Mouse (Mus musculus) stomach, postnatal 0 days (tissue): ENCODE measurements around the gene Gpr89. TPM values are rescaled to one million over a fixed set of nuclear protein-coding genes. Genes with fewer than 3 reads are reported as not detected.
A peak's percentile ranks its signal among the peaks of the same experiment; 100 is the strongest.

ENCODE experiments used
- ATAC-seq: fragments of 200-750 bp; cut with Nextera tagmentation; 2 replicates; pipeline ENCODE4 v1.8.0; 2017; ENCODE audit not compliant: low FRiP score, low TSS enrichment
- DNase-seq: peaks from one replicate; pipeline ENCODE4 v3.0.0-alpha.2; 2016; ENCODE audit warnings: low spot score
- H3K27ac ChIP-seq: fragments of 300-500 bp; sonication (generic); replicated peaks from 2 replicates; pipeline ENCODE4 v1.5.1; 2014; ENCODE audit warnings: mild to moderate bottlenecking, control low read depth
- H3K27me3 ChIP-seq: fragments of 300-500 bp; sonication (generic); 2 replicates; pipeline ENCODE4 v1.6.1; 2014; ENCODE audit warnings: low read length; ENCODE audit not compliant: control insufficient read depth, insufficient read depth
- H3K36me3 ChIP-seq: fragments of 300-500 bp; sonication (generic); 2 replicates; pipeline ENCODE4 v1.6.1; 2014; ENCODE audit warnings: low read length, mixed read lengths; ENCODE audit not compliant: control insufficient read depth, insufficient read depth
- H3K4me1 ChIP-seq: fragments of 300-500 bp; sonication (generic); replicated peaks from 2 replicates; pipeline ENCODE4 v1.6.1; 2014; ENCODE audit warnings: antibody characterized with exemption; ENCODE audit not compliant: control insufficient read depth, insufficient read depth
- H3K4me2 ChIP-seq: fragments of 300-500 bp; sonication (generic); replicated peaks from 2 replicates; pipeline ENCODE4 v1.6.1; 2014; ENCODE audit warnings: low read depth, mild to moderate bottlenecking, control low read depth, moderate library complexity
- H3K4me3 ChIP-seq: fragments of 300-500 bp; sonication (generic); 2 replicates; pipeline ENCODE4 v1.5.1; 2014; ENCODE audit warnings: low read depth, low read length, control low read depth
- H3K9ac ChIP-seq: fragments of 300-500 bp; sonication (generic); 2 replicates; pipeline ENCODE4 v1.6.1; 2014; ENCODE audit warnings: mild to moderate bottlenecking, low read length, control low read depth, mixed read lengths
- H3K9me3 ChIP-seq: fragments of 300-500 bp; sonication (generic); 2 replicates; pipeline ENCODE4 v1.6.1; 2016; ENCODE audit warnings: low read length; ENCODE audit not compliant: control insufficient read depth
- CTCF ChIP-seq: IDR thresholded peaks from 2 replicates; pipeline ENCODE4 v1.5.1; 2016; ENCODE audit warnings: antibody characterized with exemption, low read depth, mild to moderate bottlenecking, moderate library complexity
- EP300 ChIP-seq: optimal IDR thresholded peaks from 2 replicates; pipeline ENCODE3; 2016; ENCODE audit warnings: antibody characterized with exemption
- WGBS: fragments of 180-500 bp; shearing (Covaris S2); extraction: QIAGEN DNeasy Blood & Tissue Kit; methylation state at CpG from one replicate; pipeline ENCODE4 v1.1.7; 2014; 5-methylcytosine and 5-hydroxymethylcytosine counted together
- polyA plus RNA-seq: library from polyadenylated mRNA; unstranded; fragments of >200 nt; fragmentation: Nextera tagmentation; extraction: Ambion mirVana; gene quantifications from 2 replicates; pipeline ENCODE4 v1.2.1, GENCODE M21; 2015

The Gpr89 gene
- polyA plus RNA-seq, 1 experiment from 2014 or later: 28.5 TPM

DNA sequence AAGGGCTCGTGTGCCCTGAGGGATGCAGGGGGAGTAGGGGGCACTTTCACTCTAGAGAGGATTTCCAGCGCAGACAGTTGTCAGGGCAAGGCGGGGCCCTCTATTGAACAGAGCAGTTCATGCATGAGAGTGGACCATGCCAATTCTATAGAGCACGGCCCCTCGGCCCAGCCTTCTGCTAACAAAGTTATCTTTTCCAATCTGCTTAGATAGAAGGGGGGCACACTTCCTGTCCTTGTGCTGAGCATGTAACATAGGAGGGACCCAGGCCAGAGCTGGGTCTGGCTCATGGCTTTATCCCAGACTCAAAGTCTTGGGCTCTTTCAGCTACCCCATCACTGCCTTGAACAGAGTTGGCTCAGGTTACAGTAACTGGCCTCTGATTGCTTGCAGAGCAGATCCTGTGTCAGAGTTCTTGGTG lies 26.1 kb upstream of the Gpr89 start:
- WGBS: 31% methylated on average over 5 of the region's 5 CpGs
- DNase-seq (no peak), ATAC-seq (no peak)
- H3K27ac ChIP-seq: no peak overlapping the region
- no peak overlapping the region for H3K4me2 ChIP-seq
- H3K4me3 ChIP-seq: no peak overlapping the region
- no peak overlapping the region for H3K9ac ChIP-seq
- no peaks in the 10 kb centered on the region for H3K36me3 ChIP-seq
- H3K27me3 ChIP-seq: no peaks in the 10 kb centered on the region
- H3K9me3 ChIP-seq: no peaks in the 10 kb centered on the region
- H3K4me1 ChIP-seq: no peaks in the 10 kb centered on the region
- TF ChIP-seq EP300 (no peak), CTCF (no peak)

DNA sequence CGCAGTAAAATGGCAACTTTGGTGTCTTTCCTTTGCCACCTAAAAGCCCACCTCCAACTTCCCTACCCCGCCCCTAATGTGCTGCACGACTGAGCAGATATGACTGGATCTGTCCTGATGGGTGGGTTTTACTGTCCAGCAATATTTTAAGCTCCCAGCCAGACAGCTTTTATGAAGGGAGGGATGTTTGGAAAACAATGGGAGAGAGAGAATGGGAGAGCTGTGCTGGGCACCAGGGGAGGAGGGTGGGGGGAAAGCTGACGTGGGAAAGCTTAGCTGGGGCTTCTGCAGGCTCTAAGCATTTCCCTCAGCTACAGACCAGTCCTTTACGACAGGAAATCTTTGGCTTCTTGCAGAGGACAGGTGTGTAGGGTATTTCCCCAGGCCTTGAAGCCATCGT lies 20.8 kb upstream of the Gpr89 start, which contains the start of gene Gja8:
Gene Gja8 (minus strand): TSS at position 101 of the 400 bp plus-strand sequence.
- H3K9me3 ChIP-seq: no peaks in the 10 kb centered on the region
- H3K27ac ChIP-seq: no peak within 1 kb of the TSS
- no peak within 1 kb of the TSS for H3K4me3 ChIP-seq
- H3K9ac ChIP-seq: no peak within 1 kb of the TSS
- H3K27me3 ChIP-seq: no peaks in the 10 kb centered on the region
- H3K4me1 ChIP-seq: no peaks in the 10 kb centered on the region
- WGBS: 61% methylated on average over 6 of the region's 6 CpGs
- DNase-seq (no peak), ATAC-seq (no peak)
- no peak within 1 kb of the TSS for H3K4me2 ChIP-seq
- TF ChIP-seq EP300 (no peak), CTCF (no peak)
- no peaks in the 10 kb centered on the region for H3K36me3 ChIP-seq

DNA sequence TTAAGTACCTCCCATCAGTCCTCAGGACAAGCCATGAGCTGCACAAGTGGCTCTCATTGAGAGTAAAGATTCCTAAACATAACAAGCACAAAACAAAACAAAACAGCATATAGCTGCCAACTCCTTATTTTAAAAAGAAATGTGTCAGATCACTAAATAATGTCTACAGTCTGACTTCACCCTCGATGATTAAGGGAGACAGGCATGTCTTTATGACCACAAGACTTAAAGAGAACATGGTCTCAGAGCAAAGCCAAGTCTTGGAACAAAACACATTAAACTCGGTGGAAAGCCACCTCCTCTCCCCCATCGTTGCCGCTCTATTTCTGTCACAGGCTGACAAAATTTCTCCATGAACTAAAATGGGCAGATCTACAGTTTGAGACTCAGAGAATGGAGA lies 19.5 kb upstream of the Gpr89 start:
- Histone ChIP-seq H3K9me3 (no peaks in the 10 kb centered on the region), H3K4me3 (no peak overlapping the region), H3K4me1 (no peaks in the 10 kb centered on the region), H3K27me3 (no peaks in the 10 kb centered on the region), H3K4me2 (no peak overlapping the region), H3K9ac (no peak overlapping the region), H3K27ac (no peak overlapping the region), H3K36me3 (no peaks in the 10 kb centered on the region)
- DNase-seq (no peak), ATAC-seq (no peak)
- 77% methylated on average over 4 of the region's 4 CpGs for WGBS
- no peak for TF ChIP-seq EP300

DNA sequence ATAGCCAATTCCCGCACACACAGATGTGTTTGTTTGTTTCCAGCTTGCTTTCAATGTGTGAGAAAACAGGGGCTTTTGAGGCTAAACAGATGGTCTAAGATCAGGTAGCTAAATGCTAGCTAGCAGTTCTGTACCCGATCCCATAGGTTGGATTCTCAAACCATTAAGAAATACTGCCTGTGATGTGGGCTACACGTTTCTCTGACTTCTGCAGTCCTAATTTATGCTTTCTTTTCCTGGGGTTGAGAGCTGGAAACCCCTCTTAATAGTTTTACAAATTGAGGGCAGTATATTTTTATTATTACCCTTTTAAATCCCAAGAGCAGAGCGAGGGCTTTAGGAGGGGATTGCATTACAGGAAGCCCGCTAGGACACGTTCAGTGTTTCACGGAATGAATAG lies 15.8 kb upstream of the Gpr89 start:
- Histone ChIP-seq H3K27me3 (no peaks in the 10 kb centered on the region), H3K4me2 (no peak overlapping the region), H3K4me3 (no peak overlapping the region), H3K27ac (no peak overlapping the region), H3K4me1 (no peaks in the 10 kb centered on the region), H3K9ac (no peak overlapping the region), H3K36me3 (no peaks in the 10 kb centered on the region), H3K9me3 (no peaks in the 10 kb centered on the region)
- WGBS: 59% methylated on average over 7 of the region's 7 CpGs
- TF ChIP-seq CTCF (no peak), EP300 (no peak)
- ATAC-seq (no peak), DNase-seq (no peak)

DNA sequence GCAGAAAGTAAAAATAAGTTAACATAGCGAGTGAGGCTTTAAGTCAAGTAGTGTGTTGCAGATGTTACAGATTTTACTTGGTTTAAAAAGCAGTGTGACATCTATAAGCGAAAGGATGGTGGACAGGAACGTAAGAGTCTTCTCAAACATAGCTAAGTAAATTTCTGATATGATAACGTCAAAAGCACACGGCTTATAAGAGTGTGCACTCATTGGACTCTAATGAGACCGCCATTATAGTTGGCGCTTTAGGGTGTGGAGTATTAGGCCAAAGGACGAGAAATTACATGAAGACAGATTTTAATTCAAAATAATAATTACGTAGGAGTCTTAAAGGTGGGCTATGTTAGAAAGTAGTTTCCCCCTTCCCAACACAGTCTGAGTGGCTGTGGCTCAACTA lies 446 bp upstream of the Gpr89 start:
- 42% methylated on average over 9 of the region's 9 CpGs for WGBS
- DNase-seq: no peak
- no peak for ATAC-seq

DNA sequence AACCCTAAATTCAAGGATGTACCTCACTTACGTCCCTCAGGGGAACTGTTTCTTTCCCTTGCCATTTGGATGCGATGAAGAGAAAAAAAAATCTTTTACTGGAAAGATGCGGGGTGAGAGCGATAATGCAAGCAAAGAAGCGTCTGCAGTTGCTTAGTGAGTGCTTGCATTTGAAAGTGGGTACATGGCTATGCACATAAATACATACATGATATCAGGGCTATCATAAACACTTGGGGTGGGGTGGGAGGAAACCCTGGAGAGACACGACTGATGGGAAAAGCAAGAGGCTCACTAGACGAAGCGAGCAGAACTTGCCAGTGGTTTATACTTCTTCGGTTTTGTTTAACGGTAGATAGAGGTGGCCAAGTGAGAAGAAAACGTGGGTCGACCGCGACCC lies 753 bp downstream of the Gpr89 start, which contains the start of gene Gja5:
Gene Gja5 (plus strand): TSS at position 301 of the 400 bp plus-strand sequence.
- Histone ChIP-seq H3K4me1 (no peaks in the 10 kb centered on the region), H3K9ac (peak within 1 kb of the TSS; percentile 93), H3K36me3 (no peaks in the 10 kb centered on the region), H3K27ac (peak within 1 kb of the TSS; percentile 61), H3K4me3 (peak within 1 kb of the TSS; percentile 94), H3K9me3 (no peaks in the 10 kb centered on the region), H3K4me2 (peak within 1 kb of the TSS; percentile 98), H3K27me3 (no peaks in the 10 kb centered on the region)
- ATAC-seq (no peak), DNase-seq (no peak)
- TF ChIP-seq CTCF: no peak
- no peak for TF ChIP-seq EP300
- WGBS: 12% methylated on average over 14 of the region's 14 CpGs

More for the DNA sequence above, 446 bp upstream of the Gpr89 start:
- Histone ChIP-seq H3K4me1 (no peaks in the 10 kb centered on the region), H3K36me3 (no peaks in the 10 kb centered on the region), H3K27me3 (no peaks in the 10 kb centered on the region), H3K9ac (peak overlapping the region; percentile 93), H3K9me3 (no peaks in the 10 kb centered on the region), H3K4me2 (peak overlapping the region; percentile 98), H3K27ac (no peak overlapping the region), H3K4me3 (peak overlapping the region; percentile 94)
- TF ChIP-seq CTCF (no peak), EP300 (no peak)
